ENCODE assay signal across 28 mouse cellular contexts in genomic region chr12:105806205-105806604, GRCm38 (mm10).
"Had no signal": no experiment of that assay in that cellular context is flagged by ENCODE, and none has a peak within 500 bp of the region (broad histone marks: within the 10 kb centered on the region; RNA-seq: fewer than 3 reads in every experiment).

No protein-coding gene starts in this region.

- H3K27ac ChIP-seq: embryonic facial prominence, embryonic 10.5 days; embryonic facial prominence, embryonic 12.5 days; embryonic facial prominence, embryonic 13.5 days; embryonic facial prominence, embryonic 15.5 days; forebrain, embryonic 10.5 days; forebrain, embryonic 12.5 days; forebrain, embryonic 13.5 days; forebrain, embryonic 15.5 days; gastrocnemius, adult 2 months had no signal

- ATAC-seq: forebrain, embryonic 13.5 days; forebrain, embryonic 14.5 days; forebrain, embryonic 15.5 days; forebrain, embryonic 16.5 days; forebrain, postnatal 0 days had no signal

- DNase-seq: cerebellum, adult 2 months; cerebellum, adult 8-10 months; cerebellum, adult 9-10 months; cerebellum, adult 9-11 months; cerebellum, postnatal 10 days; cerebellum, postnatal 14 days; cerebellum, postnatal 25 days; cerebellum, postnatal 36 days; embryo, embryonic 11 days; forebrain, postnatal 0 days; gastrocnemius, adult 2 months; gastrocnemius, postnatal 10 days; gastrocnemius, postnatal 14 days; gastrocnemius, postnatal 25 days; gastrocnemius, postnatal 36 days; heart, adult 11 months; heart, adult 18-20 months had no signal

- H3K4me1 ChIP-seq: embryonic facial prominence, embryonic 10.5 days; embryonic facial prominence, embryonic 12.5 days; embryonic facial prominence, embryonic 13.5 days; embryonic facial prominence, embryonic 15.5 days; forebrain, embryonic 10.5 days; forebrain, embryonic 12.5 days; forebrain, embryonic 13.5 days; forebrain, embryonic 15.5 days had no signal

- H3K4me2 ChIP-seq: embryonic facial prominence, embryonic 12.5 days; embryonic facial prominence, embryonic 13.5 days; embryonic facial prominence, embryonic 15.5 days; forebrain, embryonic 12.5 days; forebrain, embryonic 13.5 days; forebrain, embryonic 15.5 days had no signal

- H3K27me3 ChIP-seq: embryonic facial prominence, embryonic 12.5 days; embryonic facial prominence, embryonic 13.5 days; embryonic facial prominence, embryonic 15.5 days; forebrain, embryonic 12.5 days; forebrain, embryonic 13.5 days; forebrain, embryonic 15.5 days had no signal

- H3K9me3 ChIP-seq: embryonic facial prominence, embryonic 10.5 days; embryonic facial prominence, embryonic 12.5 days; embryonic facial prominence, embryonic 13.5 days; embryonic facial prominence, embryonic 15.5 days; forebrain, embryonic 10.5 days; forebrain, embryonic 12.5 days; forebrain, embryonic 13.5 days; forebrain, embryonic 15.5 days had no signal

- H3K4me3 ChIP-seq: embryonic facial prominence, embryonic 10.5 days; embryonic facial prominence, embryonic 12.5 days; embryonic facial prominence, embryonic 13.5 days; embryonic facial prominence, embryonic 15.5 days; erythroblast, embryonic 14.5 days; forebrain, embryonic 10.5 days; forebrain, embryonic 12.5 days; forebrain, embryonic 13.5 days; forebrain, embryonic 15.5 days; gastrocnemius, adult 2 months had no signal

- H3K9ac ChIP-seq: embryonic facial prominence, embryonic 12.5 days; embryonic facial prominence, embryonic 13.5 days; embryonic facial prominence, embryonic 15.5 days; forebrain, embryonic 12.5 days; forebrain, embryonic 13.5 days; forebrain, embryonic 15.5 days; forebrain, postnatal 0 days had no signal
